Mouse (Mus musculus) C2C12 (cell line): Measurements from ENCODE around the gene Nat8l.

Experiments used
- CTCF ChIP-seq: IDR thresholded peaks from one replicate; pipeline ENCODE4 v1.5.1; 2011; ENCODE audit not compliant: control insufficient read depth, insufficient read depth, insufficient read length
- MAX ChIP-seq: IDR thresholded peaks from one replicate; pipeline ENCODE4 v1.6.1; 2011; ENCODE audit warnings: mild to moderate bottlenecking, control low read depth
- MYOG ChIP-seq: IDR thresholded peaks from one replicate; pipeline ENCODE4 v1.6.1; 2011; ENCODE audit not compliant: control insufficient read depth, insufficient read length; ENCODE audit errors: extremely low read depth

DNA sequence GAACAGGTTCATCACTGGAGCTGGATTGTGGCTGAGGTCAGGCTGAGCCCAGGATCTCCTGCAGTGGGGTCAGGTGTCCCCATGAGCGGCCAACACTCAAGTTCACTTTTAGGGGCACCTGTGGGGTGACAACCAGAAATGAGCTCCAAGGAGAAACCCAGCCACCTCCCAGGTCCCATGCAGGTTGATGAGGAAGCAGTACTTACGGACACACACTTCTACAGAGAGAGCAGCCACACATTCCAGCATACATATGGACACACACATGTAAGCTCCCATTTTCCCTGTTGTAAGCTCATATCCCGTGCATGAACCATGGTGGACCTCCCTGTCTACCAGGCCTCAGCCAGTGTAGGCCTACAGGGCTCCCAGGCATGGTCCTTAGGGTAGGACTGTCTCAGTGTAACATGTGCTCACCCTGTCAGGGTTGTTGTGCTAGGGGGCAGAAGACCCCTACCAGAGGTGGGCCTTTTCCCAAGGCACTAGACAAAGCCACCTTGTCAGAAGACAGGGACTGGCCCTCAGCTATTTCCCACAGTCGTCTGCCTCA, 11.7 kb downstream of the Nat8l start:
- TF ChIP-seq MAX (no peak), CTCF (no peak), MYOG (no peak)
